Mouse (Mus musculus): ENCODE data around the gene Edn1. TPM values are rescaled to one million over a fixed set of nuclear protein-coding genes. Genes with fewer than 3 reads are reported as not detected.

The Edn1 gene
- 3.6 and 5.3 TPM in 2 replicates for polyA plus RNA-seq (2014; fragmentation: Nextera tagmentation; extraction: Ambion mirVana)

DNA sequence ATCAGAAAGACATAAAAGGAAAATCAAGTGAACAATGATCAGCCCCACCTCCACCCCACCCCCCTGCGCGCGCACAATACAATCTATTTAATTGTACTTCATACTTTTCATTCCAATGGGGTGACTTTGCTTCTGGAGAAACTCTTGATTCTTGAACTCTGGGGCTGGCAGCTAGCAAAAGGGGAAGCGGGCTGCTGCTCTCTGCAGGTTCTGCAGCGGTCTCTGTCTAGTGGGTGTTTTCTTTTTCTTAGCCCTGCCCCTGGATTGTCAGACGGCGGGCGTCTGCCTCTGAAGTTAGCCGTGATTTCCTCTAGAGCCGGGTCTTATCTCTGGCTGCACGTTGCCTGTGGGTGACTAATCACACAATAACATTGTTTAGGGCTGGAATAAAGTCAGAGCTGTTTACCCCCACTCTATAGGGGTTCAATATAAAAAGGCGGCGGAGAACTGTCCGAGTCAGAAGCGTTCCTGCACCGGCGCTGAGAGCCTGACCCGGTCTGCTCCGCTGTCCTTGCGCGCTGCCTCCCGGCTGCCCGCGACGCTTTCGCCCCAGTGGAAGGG is at the start of gene Edn1:
TSS of gene Edn1 (plus strand) at position 316 of the 561 bp plus-strand sequence.
- 1% methylated on average over 26 of the region's 26 CpGs for WGBS

GRCm38 (mm10) chr13:42253821-42254220 is 47.5 kb upstream of the Edn1 start:
- 77% methylated on average over 5 of the region's 5 CpGs for WGBS
- no peaks in the 10 kb centered on the region for H3K27me3 ChIP-seq (ENCODE audit: control insufficient read depth, insufficient read depth, low read length)
- no peak for ATAC-seq (ENCODE audit: insufficient number of reproducible peaks, insufficient read depth, low FRiP score, low read depth)
- no peak overlapping the region for H3K27ac ChIP-seq (ENCODE audit: low read length)
- H3K36me3 ChIP-seq (ENCODE audit: control insufficient read depth, insufficient read depth, low read length) = no peaks in the 10 kb centered on the region
- no peak overlapping the region for H3K4me3 ChIP-seq (ENCODE audit: low read depth, low read length)
- no peaks in the 10 kb centered on the region; the same call in 1 of the 2 replicates for H3K9me3 ChIP-seq (ENCODE audit: control insufficient read depth, low read depth, low read length)
- no peaks in the 10 kb centered on the region for H3K4me1 ChIP-seq (ENCODE audit: control insufficient read depth, insufficient read depth, low read length)
- H3K9ac ChIP-seq (replicated peaks; ENCODE audit: low read depth, low read length) = no peak overlapping the region
- H3K4me2 ChIP-seq (replicated peaks; ENCODE audit: low read depth, low read length) = no peak overlapping the region

More for the DNA sequence above, at the start of gene Edn1:
- Histone ChIP-seq H3K4me1 (ENCODE audit: control insufficient read depth, insufficient read depth, low read length) (no peaks in the 10 kb centered on the region), H3K27ac (ENCODE audit: low read length) (no peak within 1 kb of the TSS), H3K27me3 (ENCODE audit: control insufficient read depth, insufficient read depth, low read length) (0 out of 2 replicates have a peak, but pooled peaks cover 10% of the 10 kb centered on the region), H3K9ac (replicated peaks; ENCODE audit: low read depth, low read length) (0 out of 2 replicates have a peak within 1 kb of the TSS, but pooled peaks have one; percentile 2), H3K4me3 (ENCODE audit: low read depth, low read length) (peak within 1 kb of the TSS; percentile 39), H3K4me2 (replicated peaks; ENCODE audit: low read depth, low read length) (peak within 1 kb of the TSS; percentile 55), H3K36me3 (ENCODE audit: control insufficient read depth, insufficient read depth, low read length) (no peaks in the 10 kb centered on the region), H3K9me3 (ENCODE audit: control insufficient read depth, low read depth, low read length) (no peaks in the 10 kb centered on the region)
- peak; percentile 46; the same call in 1 of the 2 replicates for ATAC-seq (ENCODE audit: insufficient number of reproducible peaks, insufficient read depth, low FRiP score, low read depth)

DNA sequence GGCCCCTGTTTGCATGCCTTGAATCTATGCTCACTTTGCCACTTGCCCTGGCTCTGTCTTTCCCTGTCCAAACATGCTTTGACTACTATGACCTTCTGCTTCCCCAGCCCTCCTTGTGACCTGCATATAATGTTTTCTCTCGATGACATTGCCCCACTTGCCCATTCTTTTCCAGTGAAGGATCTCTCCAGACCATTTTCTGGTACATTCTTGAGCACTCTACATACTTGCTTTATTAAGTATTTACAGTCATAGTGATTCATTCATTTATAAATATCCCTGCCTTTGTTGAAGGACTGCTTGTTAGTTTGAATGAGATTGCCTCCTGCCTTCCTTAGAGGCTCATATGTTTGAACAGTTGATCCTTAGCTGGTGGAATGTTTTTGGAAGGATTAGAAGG is 46.2 kb upstream of the Edn1 start:
- no peak for ATAC-seq (ENCODE audit: insufficient number of reproducible peaks, insufficient read depth, low FRiP score, low read depth)

DNA sequence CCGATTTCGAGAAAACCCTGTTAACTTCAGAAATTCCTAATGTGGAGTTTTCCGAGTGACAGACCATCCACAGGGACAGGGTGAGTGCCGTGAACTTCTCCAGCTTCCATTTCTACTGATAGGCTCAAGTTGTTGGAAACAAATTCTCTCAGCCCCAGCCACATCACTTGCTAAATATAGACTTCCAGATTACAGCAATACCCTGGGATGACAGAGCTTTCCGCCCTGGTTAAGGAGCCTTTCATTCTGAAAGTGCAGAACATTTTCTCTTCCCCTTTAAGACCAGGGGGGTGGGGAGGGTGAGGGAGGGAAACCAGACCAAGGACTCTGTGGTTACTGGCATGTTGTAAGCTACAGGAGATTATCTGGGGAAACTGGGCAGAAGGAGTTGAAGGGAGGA is 42.9 kb upstream of the Edn1 start:
- no peak overlapping the region for H3K4me3 ChIP-seq (ENCODE audit: low read depth, low read length)
- no peaks in the 10 kb centered on the region for H3K27me3 ChIP-seq (ENCODE audit: control insufficient read depth, insufficient read depth, low read length)
- H3K9me3 ChIP-seq (ENCODE audit: control insufficient read depth, low read depth, low read length) = no peaks in the 10 kb centered on the region; the same call in 1 of the 2 replicates
- H3K9ac ChIP-seq (replicated peaks; ENCODE audit: low read depth, low read length) = no peak overlapping the region
- no peak overlapping the region for H3K27ac ChIP-seq (ENCODE audit: low read length)
- H3K36me3 ChIP-seq (ENCODE audit: control insufficient read depth, insufficient read depth, low read length) = no peaks in the 10 kb centered on the region
- WGBS = 83% methylated on average over 5 of the region's 5 CpGs
- no peak overlapping the region for H3K4me2 ChIP-seq (replicated peaks; ENCODE audit: low read depth, low read length)
- no peak for ATAC-seq (ENCODE audit: insufficient number of reproducible peaks, insufficient read depth, low FRiP score, low read depth)
- H3K4me1 ChIP-seq (ENCODE audit: control insufficient read depth, insufficient read depth, low read length) = no peaks in the 10 kb centered on the region

More for the DNA sequence above, 46.2 kb upstream of the Edn1 start:
- Histone ChIP-seq H3K4me2 (replicated peaks; ENCODE audit: low read depth, low read length) (no peak overlapping the region), H3K9ac (replicated peaks; ENCODE audit: low read depth, low read length) (no peak overlapping the region), H3K4me3 (ENCODE audit: low read depth, low read length) (no peak overlapping the region), H3K9me3 (ENCODE audit: control insufficient read depth, low read depth, low read length) (no peaks in the 10 kb centered on the region; the same call in 1 of the 2 replicates), H3K36me3 (ENCODE audit: control insufficient read depth, insufficient read depth, low read length) (no peaks in the 10 kb centered on the region), H3K27me3 (ENCODE audit: control insufficient read depth, insufficient read depth, low read length) (no peaks in the 10 kb centered on the region), H3K4me1 (ENCODE audit: control insufficient read depth, insufficient read depth, low read length) (no peaks in the 10 kb centered on the region), H3K27ac (ENCODE audit: low read length) (no peak overlapping the region)
- WGBS = 65% methylated on average over 1 of the region's 1 CpGs

DNA sequence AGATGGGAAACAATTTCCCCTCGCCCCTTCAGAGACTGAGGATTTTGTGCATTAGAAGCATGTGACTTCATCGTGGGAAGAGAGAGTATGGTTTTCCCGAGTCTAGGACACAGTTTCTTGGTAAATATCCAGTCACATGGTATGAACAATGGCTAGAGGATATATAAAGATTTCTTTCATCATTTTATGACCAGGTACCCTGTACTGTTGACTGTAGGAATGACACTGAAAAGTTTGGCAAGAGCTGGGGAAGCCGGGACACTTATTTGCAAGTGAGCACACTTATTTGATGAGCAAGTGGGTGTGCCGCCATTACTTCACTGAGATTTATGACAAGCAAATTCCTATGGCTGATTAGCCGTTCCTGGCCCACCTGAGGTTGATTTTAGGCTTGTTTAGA is 40.6 kb upstream of the Edn1 start:
- Histone ChIP-seq H3K27me3 (ENCODE audit: control insufficient read depth, insufficient read depth, low read length) (no peaks in the 10 kb centered on the region), H3K27ac (ENCODE audit: low read length) (no peak overlapping the region), H3K4me3 (ENCODE audit: low read depth, low read length) (no peak overlapping the region), H3K4me1 (ENCODE audit: control insufficient read depth, insufficient read depth, low read length) (no peaks in the 10 kb centered on the region), H3K36me3 (ENCODE audit: control insufficient read depth, insufficient read depth, low read length) (no peaks in the 10 kb centered on the region), H3K4me2 (replicated peaks; ENCODE audit: low read depth, low read length) (no peak overlapping the region), H3K9ac (replicated peaks; ENCODE audit: low read depth, low read length) (no peak overlapping the region), H3K9me3 (ENCODE audit: control insufficient read depth, low read depth, low read length) (no peaks in the 10 kb centered on the region; the same call in 1 of the 2 replicates)
- 75% methylated on average over 6 of the region's 6 CpGs for WGBS
- no peak for ATAC-seq (ENCODE audit: insufficient number of reproducible peaks, insufficient read depth, low FRiP score, low read depth)

GRCm38 (mm10) chr13:42270051-42270450 is 31.2 kb upstream of the Edn1 start:
- ATAC-seq (ENCODE audit: insufficient number of reproducible peaks, insufficient read depth, low FRiP score, low read depth) = no peak
- WGBS = 74% methylated on average over 9 of the region's 9 CpGs
- no peaks in the 10 kb centered on the region for H3K4me1 ChIP-seq (ENCODE audit: control insufficient read depth, insufficient read depth, low read length)

DNA sequence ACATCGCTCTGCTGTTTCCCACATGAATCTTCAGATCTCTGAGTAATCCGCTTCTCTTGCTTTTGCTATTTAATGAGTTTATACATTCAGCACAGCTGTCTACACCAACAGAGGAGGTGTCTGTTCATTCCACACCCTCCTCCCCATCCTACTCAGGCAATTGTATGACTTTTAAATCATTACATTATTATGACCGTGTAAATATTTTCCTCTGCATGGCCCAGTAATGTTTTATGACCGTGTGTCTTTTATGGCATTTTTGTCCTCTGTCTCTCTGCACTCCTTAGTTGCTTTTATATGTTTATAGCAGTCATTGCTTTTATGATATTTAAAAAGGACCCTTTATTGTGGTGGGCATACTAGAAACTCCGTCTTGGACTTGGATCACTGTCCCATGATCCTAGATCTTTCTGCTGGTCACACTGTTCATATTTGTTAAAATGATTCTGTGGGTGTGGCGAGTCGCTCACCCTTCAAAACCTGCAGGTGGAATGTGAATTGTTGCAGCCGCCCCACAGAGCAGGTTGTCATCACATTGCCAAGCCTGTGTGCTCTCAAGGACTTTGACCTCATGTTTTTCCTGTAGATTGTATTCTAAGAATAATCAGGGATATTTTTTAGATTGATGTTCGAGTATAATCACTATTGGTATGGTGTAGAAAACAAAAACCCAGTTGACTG is 24.4 kb upstream of the Edn1 start:
- WGBS = 68% methylated on average over 9 of the region's 9 CpGs
- Histone ChIP-seq H3K27ac (ENCODE audit: low read length) (no peak overlapping the region), H3K27me3 (ENCODE audit: control insufficient read depth, insufficient read depth, low read length) (no peaks in the 10 kb centered on the region), H3K4me2 (replicated peaks; ENCODE audit: low read depth, low read length) (no peak overlapping the region), H3K36me3 (ENCODE audit: control insufficient read depth, insufficient read depth, low read length) (no peaks in the 10 kb centered on the region), H3K9me3 (ENCODE audit: control insufficient read depth, low read depth, low read length) (no peaks in the 10 kb centered on the region), H3K4me1 (ENCODE audit: control insufficient read depth, insufficient read depth, low read length) (no peaks in the 10 kb centered on the region), H3K4me3 (ENCODE audit: low read depth, low read length) (no peak overlapping the region), H3K9ac (replicated peaks; ENCODE audit: low read depth, low read length) (no peak overlapping the region)
- no peak for ATAC-seq (ENCODE audit: insufficient number of reproducible peaks, insufficient read depth, low FRiP score, low read depth)

More at GRCm38 (mm10) chr13:42270051-42270450, 31.2 kb upstream of the Edn1 start:
- no peaks in the 10 kb centered on the region for H3K36me3 ChIP-seq (ENCODE audit: control insufficient read depth, insufficient read depth, low read length)
- H3K4me2 ChIP-seq (replicated peaks; ENCODE audit: low read depth, low read length) = no peak overlapping the region
- H3K4me3 ChIP-seq (ENCODE audit: low read depth, low read length) = no peak overlapping the region
- H3K27me3 ChIP-seq (ENCODE audit: control insufficient read depth, insufficient read depth, low read length) = no peaks in the 10 kb centered on the region
- no peak overlapping the region for H3K9ac ChIP-seq (replicated peaks; ENCODE audit: low read depth, low read length)
- H3K27ac ChIP-seq (ENCODE audit: low read length) = no peak overlapping the region
- no peaks in the 10 kb centered on the region for H3K9me3 ChIP-seq (ENCODE audit: control insufficient read depth, low read depth, low read length)

GRCm38 (mm10) chr13:42277751-42278150 is 23.5 kb upstream of the Edn1 start:
- Histone ChIP-seq H3K36me3 (ENCODE audit: control insufficient read depth, insufficient read depth, low read length) (no peaks in the 10 kb centered on the region), H3K4me2 (replicated peaks; ENCODE audit: low read depth, low read length) (no peak overlapping the region), H3K9me3 (ENCODE audit: control insufficient read depth, low read depth, low read length) (no peaks in the 10 kb centered on the region), H3K4me1 (ENCODE audit: control insufficient read depth, insufficient read depth, low read length) (no peaks in the 10 kb centered on the region), H3K9ac (replicated peaks; ENCODE audit: low read depth, low read length) (no peak overlapping the region), H3K27ac (ENCODE audit: low read length) (no peak overlapping the region), H3K27me3 (ENCODE audit: control insufficient read depth, insufficient read depth, low read length) (no peaks in the 10 kb centered on the region), H3K4me3 (ENCODE audit: low read depth, low read length) (no peak overlapping the region)
- ATAC-seq (ENCODE audit: insufficient number of reproducible peaks, insufficient read depth, low FRiP score, low read depth) = no peak
- 87% methylated on average over 2 of the region's 2 CpGs for WGBS
